Mouse (Mus musculus) forebrain, embryonic 13.5 days (tissue): Measurements from ENCODE around the gene Mcl1. TPM values are rescaled to one million over a fixed set of nuclear protein-coding genes. Genes with fewer than 3 reads are reported as not detected.

Experiments
- ATAC-seq: fragments of 200-750 bp; cut with Nextera tagmentation; 2 replicates; pipeline ENCODE4 v1.8.0; 2017
- H3K27ac ChIP-seq: fragments of 300-500 bp; sonication (generic); 2 replicates; pipeline ENCODE4 v1.5.1; 2015; ENCODE audit warnings: inconsistent platforms, mild to moderate bottlenecking, moderate library complexity
- H3K27me3 ChIP-seq: fragments of 300-500 bp; sonication (generic); 2 replicates; pipeline ENCODE4 v1.6.1; 2015; ENCODE audit warnings: mild to moderate bottlenecking, inconsistent platforms
- H3K36me3 ChIP-seq: fragments of 300-500 bp; sonication (generic); 2 replicates; pipeline ENCODE4 v1.6.1; 2015; ENCODE audit warnings: mild to moderate bottlenecking, inconsistent platforms; ENCODE audit not compliant: poor library complexity, severe bottlenecking
- H3K4me1 ChIP-seq: fragments of 300-500 bp; sonication (generic); 2 replicates; pipeline ENCODE4 v1.6.1; 2015; ENCODE audit warnings: inconsistent platforms
- H3K4me2 ChIP-seq: fragments of 300-500 bp; sonication (generic); 2 replicates; pipeline ENCODE4 v1.6.1; 2015; ENCODE audit warnings: inconsistent platforms, mild to moderate bottlenecking, moderate library complexity
- H3K4me3 ChIP-seq: fragments of 300-500 bp; sonication (generic); 2 replicates; pipeline ENCODE4 v1.5.1; 2015; ENCODE audit warnings: mild to moderate bottlenecking, inconsistent platforms
- H3K9ac ChIP-seq: fragments of 300-500 bp; sonication (generic); 2 replicates; pipeline ENCODE4 v1.6.1; 2015; ENCODE audit warnings: mild to moderate bottlenecking, inconsistent platforms
- H3K9me3 ChIP-seq: fragments of 300-500 bp; sonication (generic); replicated peaks from 2 replicates; pipeline ENCODE4 v1.6.1; 2016; ENCODE audit warnings: inconsistent platforms
- WGBS: fragments of 180-500 bp; shearing (Covaris S2); methylation state at CpG from one replicate; pipeline ENCODE4 v1.1.7; 2015; 5-methylcytosine and 5-hydroxymethylcytosine counted together
- polyA plus RNA-seq: library from polyadenylated mRNA; unstranded; fragments of >200 nt; fragmentation: Nextera tagmentation; extraction: Ambion mirVana; gene quantifications from 2 replicates; pipeline ENCODE4 v1.2.1, GENCODE M21; 2015

Mcl1 gene
- polyA plus RNA-seq, 1 experiment from 2014 or later, result 44.0 TPM

DNA sequence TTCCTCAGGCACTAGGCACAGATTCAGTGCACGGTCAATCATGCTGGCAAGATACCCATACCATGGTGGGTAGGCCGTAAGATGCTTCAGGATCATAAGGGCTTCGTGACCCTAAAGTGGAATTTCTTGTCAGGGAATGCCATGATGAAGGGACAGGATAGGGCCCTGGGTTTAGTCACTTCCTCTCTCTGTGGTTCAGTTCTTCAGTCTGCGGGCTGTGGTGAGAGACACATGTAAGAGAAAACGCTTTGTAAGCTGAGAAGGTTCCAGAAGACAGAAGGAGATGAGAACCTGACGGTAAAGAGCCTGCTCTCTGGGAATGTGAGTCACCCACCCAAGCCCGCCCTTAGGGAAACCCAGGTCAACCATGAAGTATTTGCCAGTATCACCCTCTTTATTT, 48.9 kb downstream of the Mcl1 start:
- Histone ChIP-seq H3K4me2 (no peak overlapping the region), H3K4me1 (no peaks in the 10 kb centered on the region), H3K4me3 (no peak overlapping the region), H3K36me3 (no peaks in the 10 kb centered on the region), H3K9me3 (no peaks in the 10 kb centered on the region), H3K27ac (no peak overlapping the region), H3K27me3 (no peaks in the 10 kb centered on the region), H3K9ac (no peak overlapping the region; the same call in 1 of the 2 replicates)
- 94% methylated on average over 7 of the region's 7 CpGs for WGBS
- ATAC-seq, result no peak

- Histone ChIP-seq H3K36me3 (no peaks in the 10 kb centered on the region), H3K4me3 (no peak overlapping the region), H3K4me1 (no peaks in the 10 kb centered on the region), H3K27ac (no peak overlapping the region), H3K4me2 (no peak overlapping the region), H3K27me3 (no peaks in the 10 kb centered on the region), H3K9me3 (no peaks in the 10 kb centered on the region), H3K9ac (no peak overlapping the region)
- no peak for ATAC-seq
- 92% methylated on average over 4 of the region's 4 CpGs for WGBS
Measured at GRCm38 (mm10) chr3:95709044-95709443, 50.5 kb downstream of the Mcl1 start.

DNA sequence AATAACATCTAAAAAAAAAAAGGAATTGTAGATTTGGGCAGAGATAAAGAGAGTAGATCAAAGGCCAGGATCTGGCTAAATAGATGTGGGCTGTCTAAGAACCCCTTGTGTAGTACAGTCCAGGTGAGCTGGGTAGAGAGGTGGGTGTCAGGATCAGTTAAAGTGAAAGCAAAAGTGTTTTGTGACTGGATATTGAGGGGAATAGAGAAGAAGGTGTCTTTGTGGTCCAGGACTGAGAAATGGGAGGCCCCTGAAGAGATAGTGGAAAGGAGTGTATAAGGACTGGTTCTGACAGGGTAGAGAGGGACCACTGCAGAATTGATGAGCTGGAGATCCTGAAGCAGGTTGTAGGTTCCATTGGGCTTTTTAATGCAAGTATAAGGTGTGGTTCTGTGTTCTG, 51.4 kb downstream of the Mcl1 start:
- Histone ChIP-seq H3K9me3 (no peaks in the 10 kb centered on the region), H3K36me3 (no peaks in the 10 kb centered on the region), H3K27ac (no peak overlapping the region), H3K4me3 (no peak overlapping the region), H3K27me3 (no peaks in the 10 kb centered on the region), H3K4me2 (no peak overlapping the region), H3K4me1 (no peaks in the 10 kb centered on the region), H3K9ac (no peak overlapping the region)
- ATAC-seq, result no peak

Other genes with a start within 250 kb of the Mcl1 start
- gene Arnt, start 224.4 kb upstream of the Mcl1 start, polyA plus RNA-seq, result 24.8 and 28.1 TPM in 2 replicates
- 3.2 and 4.3 TPM in 2 replicates for gene Ctsk, start 159.5 kb upstream of the Mcl1 start, polyA plus RNA-seq
- gene Ctss, start 132.0 kb upstream of the Mcl1 start, polyA plus RNA-seq, result 6.5 and 7.6 TPM in 2 replicates
- gene Hormad1, start 99.1 kb upstream of the Mcl1 start, polyA plus RNA-seq, result not detected in 2 replicates
- 35.6 and 36.6 TPM in 2 replicates for gene Golph3l, start 69.9 kb upstream of the Mcl1 start, polyA plus RNA-seq
- gene Ensa, start 33.8 kb upstream of the Mcl1 start, polyA plus RNA-seq, result 98.1 and 108 TPM in 2 replicates
- gene Adamtsl4, start 29.1 kb downstream of the Mcl1 start, polyA plus RNA-seq, result 0.53 and 0.80 TPM in 2 replicates
- 9.5 and 12.2 TPM in 2 replicates for gene Ecm1, start 80.8 kb downstream of the Mcl1 start, polyA plus RNA-seq
- 42.8 and 50.9 TPM in 2 replicates for gene Tars2, start 101.4 kb downstream of the Mcl1 start, polyA plus RNA-seq
- gene Rprd2, start 160.1 kb downstream of the Mcl1 start, polyA plus RNA-seq, result 22.7 and 23.5 TPM in 2 replicates
- gene Prpf3, start 197.1 kb downstream of the Mcl1 start, polyA plus RNA-seq, result 50.9 and 53.0 TPM in 2 replicates
- gene Mrps21, start 212.7 kb downstream of the Mcl1 start, polyA plus RNA-seq, result 334 and 380 TPM in 2 replicates
- gene Ciart, start 223.5 kb downstream of the Mcl1 start, polyA plus RNA-seq, result 5.2 and 5.4 TPM in 2 replicates
- gene BC028528, start 233.2 kb downstream of the Mcl1 start, polyA plus RNA-seq, result 11.8 and 12.4 TPM in 2 replicates
- gene Aph1a, start 235.2 kb downstream of the Mcl1 start, polyA plus RNA-seq, result 28.3 and 34.4 TPM in 2 replicates
- gene Car14, start 245.9 kb downstream of the Mcl1 start, polyA plus RNA-seq, result 23.1 and 27.4 TPM in 2 replicates